Mouse (Mus musculus): ENCODE results near the gene March9.

Gene March9

DNA sequence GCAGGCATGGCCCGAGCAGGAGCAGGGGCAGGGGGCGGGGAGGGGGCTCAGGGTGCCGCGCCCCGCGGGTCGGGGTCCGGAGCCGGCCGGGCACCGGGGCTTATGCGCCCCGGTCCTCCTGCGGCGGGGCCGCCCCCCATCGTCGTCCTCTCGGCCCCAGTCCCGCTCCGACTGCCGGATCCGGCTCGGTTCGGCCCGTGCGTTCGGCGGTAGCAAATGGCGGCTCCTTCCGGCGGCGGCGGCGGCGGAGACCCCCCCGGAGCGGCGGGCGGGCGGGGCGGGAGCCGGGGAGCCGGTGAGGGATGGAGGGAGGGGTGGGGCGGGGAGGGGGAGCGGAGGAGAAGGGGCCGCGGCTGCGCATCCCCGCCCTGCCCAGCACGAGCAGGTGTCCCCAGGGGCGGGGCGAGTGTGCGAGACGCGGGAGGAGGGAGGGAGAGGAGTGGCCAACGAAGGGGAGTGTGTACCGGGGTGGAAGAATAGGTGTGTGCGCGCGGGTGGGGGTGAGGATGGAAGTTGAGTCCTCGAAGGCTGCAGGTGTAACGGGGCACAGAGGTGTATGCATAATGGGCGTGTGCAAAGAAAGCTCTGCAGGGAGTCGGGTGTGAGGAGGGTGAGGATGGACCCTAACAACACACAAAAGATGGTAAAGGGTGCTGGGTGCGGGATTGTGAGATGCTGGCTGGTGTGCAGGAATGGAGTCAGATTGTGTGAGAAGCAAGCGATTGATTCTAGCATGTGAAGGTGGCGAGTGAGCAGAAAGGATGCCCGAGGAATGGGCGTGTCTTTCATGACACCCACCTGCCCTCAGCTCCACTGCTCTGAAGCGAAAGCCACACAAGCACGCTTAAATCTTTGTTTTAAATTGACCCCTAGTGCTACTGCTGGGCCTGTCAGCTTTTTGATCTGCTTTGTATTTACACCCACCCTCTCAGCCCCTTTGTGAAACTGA lies at the start of gene March9:
March9 (minus strand) TSS at position 217 of the 949 bp plus-strand sequence.
- peak; percentile 48 for DNase-seq (ENCODE audit: low spot score)

DNA sequence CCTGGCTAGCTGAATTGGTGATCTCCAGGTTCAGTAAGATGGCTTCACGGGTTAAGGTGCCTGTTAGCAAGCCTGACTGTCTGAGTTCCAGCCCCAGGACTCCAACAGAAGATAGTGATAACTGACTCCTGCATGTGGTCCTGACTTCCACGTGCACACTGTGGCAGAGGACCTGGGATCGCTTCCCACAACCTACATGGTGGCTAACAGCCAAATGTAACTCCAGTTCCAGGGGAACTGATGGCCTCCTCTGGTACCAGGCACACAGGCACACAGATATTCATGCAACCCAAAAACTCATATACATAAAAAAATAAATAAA lies 48.2 kb upstream of the March9 start:
- no peak for DNase-seq (ENCODE audit: low spot score)

GRCm38 (mm10) chr10:127107563-127108261 lies 47.7 kb upstream of the March9 start:
- DNase-seq (ENCODE audit: low spot score) = no peak

- DNase-seq (ENCODE audit: low spot score) = no peak
Measured at GRCm38 (mm10) chr10:127103631-127104030, 43.6 kb upstream of the March9 start.

- DNase-seq (ENCODE audit: low spot score) = no peak
Measured at GRCm38 (mm10) chr10:127101151-127101550, 41.2 kb upstream of the March9 start.

DNA sequence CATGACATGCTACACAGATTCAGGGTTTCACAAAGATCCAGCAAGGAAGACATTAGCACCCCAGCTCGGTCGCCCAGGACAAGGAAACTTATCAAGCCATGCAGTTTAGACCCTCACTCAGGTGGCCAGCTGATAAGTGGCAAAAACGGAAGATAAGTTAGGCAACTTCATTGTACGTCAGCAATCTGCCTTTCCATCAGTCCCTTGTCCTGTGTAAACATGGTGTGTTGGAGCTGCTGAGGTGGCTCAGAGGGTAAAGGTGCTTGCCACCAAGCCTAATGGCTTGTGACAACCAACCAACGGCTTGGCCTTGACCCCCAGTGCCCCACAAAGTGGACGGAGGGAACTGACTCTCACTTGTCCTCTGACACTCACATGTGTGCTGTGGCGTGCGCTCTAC lies 40.4 kb upstream of the March9 start:
- no peak for DNase-seq (ENCODE audit: low spot score)

DNA sequence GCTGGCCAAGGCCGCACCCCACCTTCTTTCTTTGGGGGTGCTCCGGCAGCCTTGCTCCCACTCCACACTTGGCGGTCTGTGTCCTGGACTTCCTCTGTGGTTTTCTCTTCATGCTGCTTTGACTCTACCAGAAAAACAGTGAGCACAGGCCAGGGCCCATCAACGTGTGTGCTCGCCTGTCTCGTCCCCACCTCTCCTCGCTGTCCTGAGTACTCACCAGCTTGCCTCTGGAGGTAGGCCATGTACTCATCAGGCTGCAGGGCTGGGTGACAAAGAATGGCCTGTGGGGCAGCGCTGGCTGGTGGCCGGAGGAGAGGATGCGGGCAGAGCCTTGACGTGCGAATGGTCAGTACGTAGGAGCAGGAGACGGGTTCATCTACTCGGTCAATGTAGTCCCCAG lies 39.9 kb upstream of the March9 start:
- no peak for DNase-seq (ENCODE audit: low spot score)

- no peak for DNase-seq (ENCODE audit: low spot score)
Measured at GRCm38 (mm10) chr10:127099191-127099590, 39.2 kb upstream of the March9 start.

DNA sequence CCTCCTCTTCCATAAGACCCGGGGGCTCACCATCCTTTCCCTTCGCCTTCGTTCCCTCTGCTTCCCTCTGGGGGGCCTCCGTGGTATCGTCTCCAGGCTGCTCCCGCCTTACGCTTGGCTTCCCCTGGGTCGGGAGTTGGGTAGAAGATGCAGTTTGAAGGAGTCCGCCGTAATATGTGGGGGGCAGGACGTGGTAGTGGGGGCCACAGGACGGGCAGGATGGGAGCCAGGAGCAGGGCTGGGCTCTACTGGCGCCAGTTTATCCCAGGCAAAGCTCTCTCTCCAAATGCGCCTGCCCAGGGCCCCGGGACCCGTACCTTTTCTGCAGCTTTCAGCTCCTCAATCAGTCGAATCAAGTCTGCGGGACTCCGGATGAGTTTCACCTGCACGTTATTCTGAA lies 38.5 kb upstream of the March9 start:
- DNase-seq (ENCODE audit: low spot score) = no peak

DNA sequence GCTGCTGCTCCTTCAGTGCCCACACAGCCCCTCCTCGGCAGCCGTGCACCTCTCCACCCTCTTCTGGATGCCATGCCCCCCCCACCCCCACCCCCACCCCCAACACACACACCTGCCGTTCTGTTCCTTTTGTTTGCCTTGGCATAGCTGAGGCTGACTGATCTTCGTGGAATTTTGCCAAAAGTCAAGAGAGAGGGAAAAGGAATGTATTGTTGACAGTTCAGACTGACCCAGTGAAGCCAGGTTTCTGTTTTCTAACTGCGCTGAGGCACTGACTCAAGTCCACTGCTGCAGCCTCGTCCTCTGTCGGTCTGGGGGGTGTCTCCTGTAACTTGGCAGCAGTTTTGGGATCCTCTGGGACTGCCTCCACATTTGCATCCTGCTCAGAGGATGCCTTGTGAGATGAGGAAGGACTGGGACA lies 34.4 kb upstream of the March9 start:
- no peak for DNase-seq (ENCODE audit: low spot score)

- DNase-seq (ENCODE audit: low spot score) = no peak
Measured at GRCm38 (mm10) chr10:127092742-127093141, 32.8 kb upstream of the March9 start.

DNA sequence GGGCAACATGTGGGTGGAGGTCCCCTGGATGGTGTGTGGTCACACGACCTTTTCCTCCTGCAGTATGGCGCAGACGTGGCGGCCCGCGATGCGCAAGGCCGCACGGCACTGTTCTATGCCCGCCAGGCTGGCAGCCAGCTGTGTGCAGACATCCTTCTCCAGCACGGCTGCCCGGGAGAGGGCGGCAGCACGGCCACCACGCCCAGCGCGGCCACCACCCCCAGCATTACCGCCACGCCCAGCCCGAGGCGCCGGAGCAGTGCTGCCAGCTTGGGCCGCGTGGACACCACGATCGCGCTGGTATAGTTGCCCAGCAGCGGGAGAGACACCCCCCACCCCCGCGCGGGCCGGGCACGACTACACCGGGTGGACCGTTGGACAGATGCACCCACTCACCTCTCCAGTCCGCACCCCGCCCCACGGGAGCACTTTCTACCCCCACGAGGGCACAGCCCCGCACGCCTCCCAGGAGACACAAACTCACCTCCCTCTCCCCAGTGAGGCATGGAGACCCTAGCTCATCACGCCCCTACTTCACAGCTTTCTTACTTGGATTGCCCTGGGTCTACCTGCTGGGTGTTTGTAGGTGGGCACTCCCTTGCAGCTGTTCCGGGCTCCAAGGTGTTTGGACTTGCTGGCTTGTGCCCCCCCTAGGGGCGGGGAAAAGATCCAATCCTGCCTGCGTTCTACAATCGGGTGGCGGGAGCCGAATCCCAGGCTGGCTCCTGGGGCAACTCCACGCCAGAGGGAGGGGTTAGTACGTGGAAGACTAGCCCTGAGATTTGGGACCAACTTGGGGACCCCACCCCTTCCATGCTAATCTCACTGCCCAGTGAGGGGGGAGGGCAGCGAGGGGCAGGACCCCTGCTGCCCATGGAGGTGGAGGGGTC lies 31.8 kb upstream of the March9 start:
- DNase-seq (ENCODE audit: low spot score) = no peak

DNA sequence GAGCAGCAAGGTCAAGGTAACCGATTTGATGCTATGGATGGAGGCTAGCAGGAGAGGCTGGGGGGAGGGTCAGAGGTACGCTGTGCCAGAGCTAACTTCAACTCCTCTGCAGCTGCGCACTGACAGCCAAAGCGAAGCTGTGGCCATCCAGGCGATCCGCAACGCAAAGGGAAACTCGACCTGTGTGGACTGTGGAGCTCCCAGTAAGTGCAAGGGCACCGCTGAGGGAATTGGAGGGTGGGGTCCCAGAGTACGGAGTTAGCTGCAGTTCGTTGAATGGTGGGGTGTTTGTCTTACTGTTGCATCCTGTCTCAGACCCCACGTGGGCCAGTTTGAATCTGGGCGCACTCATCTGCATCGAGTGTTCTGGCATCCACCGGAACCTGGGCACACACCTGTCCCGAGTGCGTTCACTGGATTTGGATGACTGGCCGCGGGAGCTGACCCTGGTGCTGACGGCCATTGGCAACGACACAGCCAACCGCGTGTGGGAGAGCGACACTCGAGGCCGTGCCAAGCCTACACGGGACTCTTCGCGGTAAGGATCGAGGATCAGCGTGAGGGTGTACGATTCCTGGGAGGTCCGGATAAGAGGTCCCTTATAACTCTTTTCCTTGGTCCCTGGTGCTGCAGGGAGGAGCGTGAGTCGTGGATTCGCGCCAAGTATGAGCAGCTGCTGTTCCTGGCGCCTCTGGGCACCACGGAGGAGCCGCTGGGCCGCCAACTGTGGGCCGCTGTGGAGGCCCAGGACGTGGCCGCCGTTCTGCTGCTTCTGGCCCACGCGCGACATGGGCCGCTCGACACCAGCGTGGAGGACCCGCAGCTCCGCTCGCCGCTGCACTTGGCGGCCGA lies 30.8 kb upstream of the March9 start:
- no peak for DNase-seq (ENCODE audit: low spot score)

DNA sequence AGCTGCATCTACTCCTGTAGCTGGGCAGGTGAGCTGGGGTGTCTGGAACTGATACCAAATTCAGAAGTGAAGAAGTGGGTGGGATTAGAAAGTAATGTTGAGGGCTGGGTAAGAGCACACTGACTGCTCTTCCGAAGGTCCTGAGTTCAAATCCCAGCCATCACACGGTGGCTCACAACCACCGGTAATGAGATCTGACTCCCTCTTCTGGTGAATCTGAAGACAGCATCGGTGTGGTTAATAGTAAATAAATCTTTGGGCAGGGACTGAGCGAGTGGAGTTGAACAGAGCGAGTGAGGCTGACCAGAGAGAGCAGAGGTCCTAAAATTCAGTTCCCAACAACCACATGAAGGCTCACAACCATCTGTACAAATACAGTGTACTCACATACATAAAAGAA lies 25.6 kb upstream of the March9 start:
- no peak for DNase-seq (ENCODE audit: low spot score)

GRCm38 (mm10) chr10:127085052-127085451 lies 25.1 kb upstream of the March9 start:
- no peak for DNase-seq (ENCODE audit: low spot score)

GRCm38 (mm10) chr10:127083915-127084306 lies 23.9 kb upstream of the March9 start:
- no peak for DNase-seq (ENCODE audit: low spot score)

DNA sequence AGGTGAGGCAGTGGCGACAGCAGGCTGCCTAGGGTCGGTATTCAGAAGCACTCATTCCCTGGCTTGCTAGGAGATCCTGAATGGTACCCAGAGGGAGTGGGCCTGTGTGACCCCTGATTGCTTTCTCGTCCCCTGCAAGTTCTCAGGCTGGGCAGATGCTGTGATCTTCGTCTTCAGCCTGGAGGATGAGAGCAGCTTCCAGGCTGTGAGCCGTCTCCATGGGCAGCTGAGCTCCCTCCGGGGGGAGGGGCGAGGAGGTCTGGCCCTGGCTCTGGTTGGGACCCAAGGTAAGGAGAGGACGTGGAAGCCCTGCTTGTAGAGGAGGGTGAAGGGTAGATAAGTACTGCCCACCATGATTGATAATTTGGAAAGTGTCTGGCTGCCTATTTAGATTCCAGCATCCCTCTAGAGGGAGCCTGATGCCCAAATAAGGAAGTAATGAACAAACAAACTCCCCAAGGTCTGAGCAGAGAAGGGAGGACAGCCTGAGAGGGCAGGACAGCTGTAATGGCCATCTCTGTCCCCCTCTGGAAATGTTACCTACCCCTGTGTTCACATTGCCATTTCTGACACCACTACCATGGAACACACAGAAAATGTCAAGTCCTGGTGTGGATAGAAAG lies 23.4 kb upstream of the March9 start:
- DNase-seq (ENCODE audit: low spot score) = no peak

DNA sequence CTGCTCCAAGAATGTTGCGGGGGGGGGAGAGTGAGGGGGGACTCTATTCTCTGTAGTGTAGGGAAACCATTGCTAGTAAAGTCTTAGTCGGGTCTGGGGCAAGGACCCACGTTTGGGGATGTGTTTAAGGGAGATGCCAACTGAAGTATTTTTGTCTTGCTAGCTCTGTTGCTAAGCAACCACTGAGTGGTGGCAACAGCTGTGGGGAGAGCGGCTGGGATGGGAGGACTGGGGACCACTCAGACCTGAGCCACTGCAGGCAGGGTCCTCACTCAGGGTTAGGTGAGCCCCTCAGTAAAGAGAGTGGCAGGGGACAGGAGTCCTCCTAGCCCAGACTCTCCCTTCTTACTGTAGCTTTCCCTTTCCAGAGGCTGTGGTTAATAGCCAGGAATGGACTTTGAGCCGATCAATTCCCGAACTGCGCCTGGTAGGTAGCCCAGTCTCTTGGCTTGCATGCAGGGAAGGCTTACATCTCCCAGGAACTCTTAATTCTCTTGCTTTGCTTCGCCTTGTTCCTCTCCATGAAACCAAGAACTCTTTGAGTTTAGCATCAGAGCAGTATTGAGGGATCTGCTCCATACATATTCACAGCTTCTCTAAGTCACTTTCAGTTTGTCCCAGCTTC lies 22.1 kb upstream of the March9 start:
- DNase-seq (ENCODE audit: low spot score) = no peak

GRCm38 (mm10) chr10:127080901-127081780 lies 21.2 kb upstream of the March9 start:
- DNase-seq (ENCODE audit: low spot score) = no peak
